Mouse (Mus musculus) CD4-positive, CD25-positive, alpha-beta regulatory T cell, adult 2 months (primary cell): ENCODE data around the gene Nyx.
A peak's percentile ranks its signal among the peaks of the same experiment; 100 is the strongest.

Experiments
- DNase-seq: peaks from one replicate; pipeline ENCODE4 v3.0.0-alpha.2; 2012; ENCODE audit warnings: low read depth, low spot score

Nyx gene

DNA sequence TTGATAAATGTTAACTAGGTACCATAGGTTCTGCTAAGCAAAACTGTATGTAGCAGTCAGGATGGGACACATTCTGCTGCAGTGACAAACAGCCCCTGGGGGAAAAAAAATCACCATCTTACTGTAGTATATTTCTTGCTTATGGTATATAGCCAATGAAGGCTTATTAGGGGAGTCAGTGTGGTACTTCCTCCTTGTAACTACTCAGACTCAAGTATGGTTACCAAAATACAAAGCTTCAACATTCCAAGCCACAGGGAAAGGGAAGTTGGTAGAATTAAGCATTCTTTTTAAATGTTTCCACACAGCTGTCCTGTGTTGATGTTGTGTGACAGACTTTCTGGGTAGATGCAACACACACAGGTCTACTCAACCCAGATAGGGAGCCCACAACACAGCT lies 27.0 kb downstream of the Nyx start:
- DNase-seq, result no peak

GRCm38 (mm10) chrX:13494892-13495703 lies 29.2 kb downstream of the Nyx start:
- no peak for DNase-seq

GRCm38 (mm10) chrX:13500284-13500683 lies 34.4 kb downstream of the Nyx start:
- no peak for DNase-seq

- no peak for DNase-seq
These were observed 37.0 kb downstream of the Nyx start for GRCm38 (mm10) chrX:13502862-13503375.

- no peak for DNase-seq
These were observed 38.5 kb downstream of the Nyx start for GRCm38 (mm10) chrX:13504389-13504788.

GRCm38 (mm10) chrX:13506376-13506775 lies 40.5 kb downstream of the Nyx start:
- DNase-seq, result no peak

DNA sequence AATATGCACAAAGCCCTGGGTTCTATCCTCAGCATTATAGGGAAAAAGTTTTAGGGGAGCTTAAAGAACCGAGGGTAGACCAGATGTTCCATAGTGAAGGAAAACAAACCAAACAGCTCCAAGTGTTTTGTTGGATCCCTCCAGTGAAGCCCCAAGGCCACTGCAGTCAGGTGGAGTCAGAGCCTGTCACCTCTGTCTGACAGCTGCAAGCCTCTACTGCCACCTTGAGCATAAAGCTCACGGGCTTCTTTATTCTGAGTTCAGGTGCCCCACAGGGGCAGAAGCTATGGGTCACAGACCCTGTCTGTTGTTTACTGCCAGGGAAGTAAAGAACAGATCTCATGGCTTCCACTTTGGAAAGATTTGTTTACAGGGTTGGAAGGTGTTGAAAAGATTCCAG lies 47.2 kb downstream of the Nyx start:
- peak; percentile 12 for DNase-seq

DNA sequence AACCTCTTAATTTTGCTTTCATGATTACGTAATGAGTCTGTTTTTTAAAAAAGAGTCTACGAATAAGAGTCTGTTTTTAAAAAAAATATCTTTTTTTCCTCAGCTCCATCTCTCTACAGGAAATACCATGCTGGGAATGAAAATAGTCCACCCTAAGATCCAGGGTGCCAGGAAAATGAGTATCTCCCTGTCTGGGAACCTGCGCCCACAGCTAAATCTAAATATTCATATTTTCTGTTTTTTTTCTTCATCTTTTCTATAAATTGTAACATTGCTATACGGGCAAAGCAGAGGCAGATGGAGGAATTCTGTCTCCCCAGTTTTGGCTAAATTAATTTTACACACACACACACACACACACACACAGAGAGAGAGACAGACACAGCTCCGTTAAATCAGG lies 48.0 kb downstream of the Nyx start:
- no peak for DNase-seq

- DNase-seq, result peak; percentile 41
These were observed 50.5 kb downstream of the Nyx start for GRCm38 (mm10) chrX:13516451-13516850.

DNA sequence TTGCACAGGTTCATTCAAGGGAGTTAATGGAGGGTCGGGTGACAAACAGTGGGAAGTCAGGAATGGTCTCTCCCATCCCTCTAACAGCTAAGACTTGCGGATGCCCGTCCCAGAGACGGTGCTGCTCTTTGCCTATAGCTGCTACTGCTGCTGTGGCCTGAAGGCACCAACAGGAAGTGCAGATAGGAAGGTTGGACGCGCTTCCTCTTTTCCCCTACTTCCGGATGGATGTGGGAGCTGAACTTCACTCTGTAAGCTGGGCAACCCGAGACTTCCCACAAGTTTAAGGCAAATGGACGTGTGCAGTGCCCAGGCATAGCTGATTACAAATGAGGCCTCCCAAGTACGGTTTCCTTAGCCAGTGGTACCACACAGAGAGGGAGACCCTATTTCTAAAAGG lies 52.1 kb downstream of the Nyx start:
- no peak for DNase-seq

GRCm38 (mm10) chrX:13518781-13519407 lies 53.0 kb downstream of the Nyx start:
- DNase-seq, result no peak

GRCm38 (mm10) chrX:13519408-13519783 lies 53.5 kb downstream of the Nyx start:
- no peak for DNase-seq

GRCm38 (mm10) chrX:13520566-13520965 lies 54.7 kb downstream of the Nyx start:
- no peak for DNase-seq

DNA sequence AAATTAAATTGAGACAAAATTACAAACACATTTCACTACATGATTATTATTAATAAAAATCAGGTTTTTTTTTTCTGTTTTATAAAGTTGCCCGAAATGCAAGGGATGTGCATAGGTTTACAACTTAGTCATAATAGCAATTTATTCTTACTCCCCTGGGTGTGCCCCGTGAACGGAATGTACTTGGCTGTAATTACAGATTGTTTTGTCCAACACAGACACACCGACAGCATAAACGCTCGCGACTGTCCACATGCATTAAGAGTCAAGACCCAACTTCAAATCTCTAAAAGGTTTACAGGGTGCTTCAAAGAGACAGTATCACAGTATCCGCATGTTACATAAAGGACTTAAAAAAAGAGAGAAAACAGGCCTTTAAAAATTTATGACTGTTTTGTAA lies 55.4 kb downstream of the Nyx start:
- DNase-seq, result no peak
